Mouse (Mus musculus): Measurements from ENCODE around the gene 1700016K19Rik. TPM values are rescaled to one million over a fixed set of nuclear protein-coding genes. Genes with fewer than 3 reads are reported as not detected.

1700016K19Rik gene
- polyA plus RNA-seq, 1 experiment from 2014 or later: 5.5 TPM

DNA sequence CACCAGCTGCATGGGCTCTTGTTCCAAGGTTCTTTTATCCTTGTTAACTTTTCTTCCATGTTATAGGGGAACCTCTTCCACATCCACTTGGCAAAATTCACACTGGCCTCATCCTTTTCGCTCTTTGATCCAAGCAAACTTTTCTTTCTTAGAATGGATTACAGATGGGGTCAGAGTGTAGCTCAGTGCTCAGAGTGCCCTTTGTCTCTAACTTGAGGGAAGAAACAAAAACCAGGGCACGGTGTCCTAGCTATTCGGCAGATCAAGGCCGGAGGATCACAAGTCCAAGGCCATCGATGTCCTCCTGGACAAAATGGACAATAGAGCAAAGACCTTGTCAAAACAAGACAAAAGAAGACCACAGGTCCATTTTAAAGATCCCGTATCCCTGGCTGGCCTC lies 31.0 kb upstream of the 1700016K19Rik start:
- Histone ChIP-seq H3K4me2 (no peak overlapping the region), H3K9me3 (no peaks in the 10 kb centered on the region), H3K27ac (no peak overlapping the region), H3K4me3 (no peak overlapping the region), H3K36me3 (replicated peaks) (no peaks in the 10 kb centered on the region), H3K27me3 (replicated peaks) (peaks cover 19% of the 10 kb centered on the region; the same call in 1 of the 2 replicates), H3K4me1 (peaks cover 41% of the 10 kb centered on the region), H3K9ac (no peak overlapping the region)
- WGBS: 75% methylated on average over 6 of the region's 6 CpGs
- no peak for ATAC-seq (replicated peaks)

GRCm38 (mm10) chr11:75970629-75971028 lies 29.1 kb upstream of the 1700016K19Rik start:
- Histone ChIP-seq H3K4me3 (no peak overlapping the region), H3K4me2 (no peak overlapping the region), H3K27me3 (replicated peaks) (peaks cover 16% of the 10 kb centered on the region; the same call in 1 of the 2 replicates), H3K27ac (no peak overlapping the region), H3K9ac (no peak overlapping the region), H3K4me1 (peaks cover 23% of the 10 kb centered on the region), H3K36me3 (replicated peaks) (no peaks in the 10 kb centered on the region), H3K9me3 (no peaks in the 10 kb centered on the region)
- no peak for ATAC-seq (replicated peaks)
- WGBS: 25% methylated on average over 3 of the region's 3 CpGs

DNA sequence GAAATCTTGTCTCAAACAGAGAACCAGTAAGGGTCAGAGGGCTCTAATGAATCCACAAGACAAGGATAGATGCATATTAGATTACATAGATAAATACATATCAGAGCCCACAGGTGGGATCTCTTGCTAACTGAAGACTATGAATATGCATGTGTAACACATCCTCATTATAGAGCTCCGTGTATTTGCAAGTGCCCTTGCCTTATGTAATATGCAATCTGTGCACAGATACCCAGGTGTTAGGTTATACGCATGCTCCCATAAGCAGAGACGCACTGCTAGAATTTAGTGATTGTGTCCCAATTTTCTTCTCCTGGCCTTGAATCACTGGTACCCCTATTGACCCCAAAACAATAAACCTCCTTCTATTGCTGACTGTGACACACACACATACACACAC lies 27.5 kb upstream of the 1700016K19Rik start:
- H3K4me2 ChIP-seq: no peak overlapping the region
- no peak overlapping the region for H3K4me3 ChIP-seq
- H3K36me3 ChIP-seq (replicated peaks): no peaks in the 10 kb centered on the region
- peaks cover 7% of the 10 kb centered on the region for H3K4me1 ChIP-seq
- H3K27me3 ChIP-seq (replicated peaks): peaks cover 10% of the 10 kb centered on the region; the same call in 1 of the 2 replicates
- H3K9me3 ChIP-seq: no peaks in the 10 kb centered on the region
- no peak for ATAC-seq (replicated peaks)
- WGBS: 77% methylated on average over 3 of the region's 3 CpGs
- no peak overlapping the region for H3K27ac ChIP-seq
- H3K9ac ChIP-seq: no peak overlapping the region

GRCm38 (mm10) chr11:75972916-75973567 lies 26.7 kb upstream of the 1700016K19Rik start:
- Histone ChIP-seq H3K27me3 (replicated peaks) (peaks cover 10% of the 10 kb centered on the region; the same call in 1 of the 2 replicates), H3K27ac (no peak overlapping the region), H3K4me1 (peaks cover 6% of the 10 kb centered on the region; the same call in 1 of the 2 replicates), H3K9me3 (no peaks in the 10 kb centered on the region), H3K36me3 (replicated peaks) (no peaks in the 10 kb centered on the region), H3K4me3 (no peak overlapping the region), H3K4me2 (no peak overlapping the region), H3K9ac (no peak overlapping the region)
- 19% methylated on average over 7 of the region's 7 CpGs for WGBS
- no peak for ATAC-seq (replicated peaks)

DNA sequence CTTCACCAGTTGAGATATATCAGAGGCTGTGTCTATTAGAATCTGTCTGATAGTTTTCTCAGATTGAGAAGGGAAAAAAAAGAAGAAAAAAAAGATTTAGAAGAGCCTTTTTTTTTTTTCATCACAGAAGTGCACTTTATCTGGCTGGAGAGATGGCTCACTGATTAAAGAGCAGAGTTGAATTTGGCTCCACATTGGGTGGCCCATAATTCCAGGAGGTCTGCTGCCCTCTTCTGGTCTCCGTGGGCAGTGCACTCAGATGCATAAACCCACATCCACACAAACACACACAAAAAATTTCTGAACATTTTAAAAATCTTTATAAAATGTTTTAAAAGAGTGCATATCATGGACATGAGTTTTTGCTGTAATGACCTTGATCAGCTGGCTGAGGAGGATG lies 25.7 kb upstream of the 1700016K19Rik start:
- no peak overlapping the region for H3K27ac ChIP-seq
- H3K4me3 ChIP-seq: no peak overlapping the region
- no peak for ATAC-seq (replicated peaks)
- H3K36me3 ChIP-seq (replicated peaks): no peaks in the 10 kb centered on the region
- H3K9ac ChIP-seq: no peak overlapping the region
- no peak overlapping the region for H3K4me2 ChIP-seq
- H3K27me3 ChIP-seq (replicated peaks): peaks cover 4% of the 10 kb centered on the region; the same call in 1 of the 2 replicates
- H3K9me3 ChIP-seq: no peaks in the 10 kb centered on the region
- WGBS: 85% methylated on average over 1 of the region's 1 CpGs
- peaks cover 6% of the 10 kb centered on the region; the same call in 1 of the 2 replicates for H3K4me1 ChIP-seq

- Histone ChIP-seq H3K36me3 (replicated peaks) (no peaks in the 10 kb centered on the region), H3K9ac (no peak overlapping the region), H3K4me1 (peaks cover 6% of the 10 kb centered on the region; the same call in 1 of the 2 replicates), H3K4me3 (no peak overlapping the region), H3K9me3 (no peaks in the 10 kb centered on the region), H3K27me3 (replicated peaks) (no peaks in the 10 kb centered on the region), H3K4me2 (no peak overlapping the region), H3K27ac (no peak overlapping the region)
- 82% methylated on average over 8 of the region's 8 CpGs for WGBS
- no peak for ATAC-seq (replicated peaks)
Observed at GRCm38 (mm10) chr11:75976748-75977147, 23.0 kb upstream of the 1700016K19Rik start.

DNA sequence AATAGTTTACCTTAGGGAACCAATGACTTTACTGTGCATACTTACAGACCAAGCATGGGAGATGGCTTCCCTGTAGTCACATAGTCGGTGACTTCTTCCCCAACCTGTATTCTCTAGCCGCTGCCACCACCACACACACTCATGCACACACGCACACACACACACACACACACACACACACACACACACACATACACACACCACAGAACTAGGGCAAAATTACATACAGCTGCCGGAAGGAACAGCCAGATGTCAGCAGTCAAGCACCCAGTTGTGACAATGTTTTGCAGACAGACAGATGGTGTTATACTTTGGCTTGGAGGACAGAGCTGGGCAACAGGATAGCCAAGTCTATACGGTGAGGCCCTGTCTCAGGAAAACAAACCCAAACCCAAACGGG lies 21.7 kb upstream of the 1700016K19Rik start:
- H3K36me3 ChIP-seq (replicated peaks): no peaks in the 10 kb centered on the region
- no peaks in the 10 kb centered on the region for H3K9me3 ChIP-seq
- no peak overlapping the region for H3K27ac ChIP-seq
- no peaks in the 10 kb centered on the region for H3K27me3 ChIP-seq (replicated peaks)
- no peak for ATAC-seq (replicated peaks)
- WGBS: 81% methylated on average over 6 of the region's 6 CpGs
- H3K4me2 ChIP-seq: no peak overlapping the region
- H3K4me1 ChIP-seq: peaks cover 2% of the 10 kb centered on the region; the same call in 1 of the 2 replicates
- H3K4me3 ChIP-seq: no peak overlapping the region
- no peak overlapping the region for H3K9ac ChIP-seq

DNA sequence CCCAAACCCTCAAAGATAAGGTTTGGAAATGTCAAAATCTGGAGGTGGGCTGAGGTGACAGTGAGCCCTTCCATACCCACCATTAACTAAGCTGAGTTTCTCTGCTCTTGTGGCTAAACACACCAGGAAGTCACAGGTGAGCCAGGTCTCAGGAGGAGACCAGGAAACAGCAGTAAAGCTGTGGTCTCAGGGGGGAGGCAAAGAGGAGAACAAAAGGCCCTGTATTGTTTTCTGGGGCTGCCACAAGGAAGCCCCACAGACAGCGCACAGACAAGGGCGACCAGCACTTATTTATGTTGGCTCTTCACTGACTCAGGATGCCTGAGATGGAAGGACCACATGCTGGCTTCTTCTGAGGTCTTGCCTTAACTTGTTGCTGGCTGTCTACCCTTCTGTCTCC lies 19.3 kb upstream of the 1700016K19Rik start:
- no peak overlapping the region for H3K4me2 ChIP-seq
- no peak overlapping the region for H3K9ac ChIP-seq
- no peaks in the 10 kb centered on the region for H3K27me3 ChIP-seq (replicated peaks)
- H3K36me3 ChIP-seq (replicated peaks): no peaks in the 10 kb centered on the region
- no peak overlapping the region for H3K27ac ChIP-seq
- H3K4me3 ChIP-seq: no peak overlapping the region
- H3K4me1 ChIP-seq: no peaks in the 10 kb centered on the region
- 46% methylated on average over 2 of the region's 2 CpGs for WGBS
- no peak for ATAC-seq (replicated peaks)
- H3K9me3 ChIP-seq: no peaks in the 10 kb centered on the region

- no peak overlapping the region for H3K27ac ChIP-seq
- H3K4me1 ChIP-seq: no peaks in the 10 kb centered on the region
- WGBS: 70% methylated on average over 4 of the region's 4 CpGs
- H3K9ac ChIP-seq: no peak overlapping the region
- no peak for ATAC-seq (replicated peaks)
- no peaks in the 10 kb centered on the region for H3K9me3 ChIP-seq
- no peaks in the 10 kb centered on the region for H3K27me3 ChIP-seq (replicated peaks)
- no peak overlapping the region for H3K4me3 ChIP-seq
- no peak overlapping the region for H3K4me2 ChIP-seq
- no peaks in the 10 kb centered on the region for H3K36me3 ChIP-seq (replicated peaks)
Observed at GRCm38 (mm10) chr11:75983194-75983593, 16.5 kb upstream of the 1700016K19Rik start.

GRCm38 (mm10) chr11:75984581-75984980 lies 15.1 kb upstream of the 1700016K19Rik start:
- no peak overlapping the region for H3K27ac ChIP-seq
- 80% methylated on average over 1 of the region's 1 CpGs for WGBS
- ATAC-seq (replicated peaks): no peak

GRCm38 (mm10) chr11:75985948-75986347 lies 13.8 kb upstream of the 1700016K19Rik start:
- H3K4me1 ChIP-seq: no peaks in the 10 kb centered on the region
- no peaks in the 10 kb centered on the region for H3K36me3 ChIP-seq (replicated peaks)
- H3K27ac ChIP-seq: no peak overlapping the region
- no peaks in the 10 kb centered on the region for H3K27me3 ChIP-seq (replicated peaks)
- no peak overlapping the region for H3K9ac ChIP-seq
- H3K4me3 ChIP-seq: no peak overlapping the region
- WGBS: 80% methylated on average over 7 of the region's 7 CpGs
- no peaks in the 10 kb centered on the region for H3K9me3 ChIP-seq
- H3K4me2 ChIP-seq: no peak overlapping the region
- ATAC-seq (replicated peaks): no peak

More at GRCm38 (mm10) chr11:75984581-75984980, 15.1 kb upstream of the 1700016K19Rik start:
- H3K9me3 ChIP-seq: no peaks in the 10 kb centered on the region
- no peak overlapping the region for H3K9ac ChIP-seq
- H3K36me3 ChIP-seq (replicated peaks): no peaks in the 10 kb centered on the region
- H3K27me3 ChIP-seq (replicated peaks): no peaks in the 10 kb centered on the region
- H3K4me2 ChIP-seq: no peak overlapping the region
- H3K4me3 ChIP-seq: no peak overlapping the region
- no peaks in the 10 kb centered on the region for H3K4me1 ChIP-seq

DNA sequence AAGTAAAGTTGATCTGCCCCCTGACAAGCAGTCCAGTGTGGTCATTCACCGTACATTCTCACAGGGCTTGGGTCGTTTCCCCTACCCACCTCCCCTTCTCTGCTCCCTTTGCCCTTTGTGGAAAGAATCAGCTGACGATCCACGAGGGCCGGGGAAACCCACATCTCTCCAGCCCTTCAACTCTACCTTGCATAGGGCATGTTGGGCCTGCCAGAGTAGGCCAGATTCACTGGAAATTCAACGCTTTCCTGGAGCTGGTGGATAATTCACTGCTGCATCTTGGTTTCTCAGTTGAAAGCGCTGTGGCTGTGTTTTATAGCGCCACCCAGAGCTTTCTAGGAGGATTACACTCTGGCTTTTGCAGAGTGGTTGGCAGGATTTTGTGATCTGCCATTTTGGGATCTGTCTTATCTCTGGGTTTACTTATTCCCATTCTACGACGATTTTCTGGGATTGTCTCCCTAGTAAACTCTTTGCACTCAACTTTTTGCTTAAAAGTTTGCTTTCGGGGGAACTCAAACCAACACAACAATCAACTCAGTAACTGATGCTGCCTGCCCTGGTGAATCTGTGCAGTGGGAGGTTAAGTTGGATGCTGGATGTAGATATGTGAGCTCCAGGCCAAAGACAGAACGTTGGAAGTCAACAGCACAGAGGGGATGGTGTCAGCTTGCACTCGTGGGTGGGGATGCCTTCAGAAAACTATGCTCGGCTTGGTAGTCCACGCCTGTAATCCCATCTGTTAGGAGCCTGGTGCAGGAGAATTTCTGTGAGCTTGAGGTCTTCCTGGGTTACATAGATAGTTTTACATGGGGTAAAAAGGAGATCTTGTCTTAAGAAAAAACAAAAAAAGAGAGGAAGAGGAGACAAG lies 8.5 kb upstream of the 1700016K19Rik start:
- Histone ChIP-seq H3K27me3 (replicated peaks) (no peaks in the 10 kb centered on the region), H3K4me2 (no peak overlapping the region), H3K36me3 (replicated peaks) (no peaks in the 10 kb centered on the region), H3K4me3 (no peak overlapping the region), H3K4me1 (no peaks in the 10 kb centered on the region), H3K9ac (no peak overlapping the region), H3K9me3 (no peaks in the 10 kb centered on the region), H3K27ac (no peak overlapping the region)
- ATAC-seq (replicated peaks): no peak
- WGBS: 81% methylated on average over 15 of the region's 15 CpGs

Measured in midbrain, embryonic 15.5 days (tissue).